Mouse (Mus musculus) olfactory bulb, adult 2 months (tissue): ENCODE measurements around the gene Daam1.

Source experiments
- CTCF ChIP-seq: fragments of 200-500 bp; IDR thresholded peaks from 2 replicates; pipeline ENCODE4 v1.5.1; 2012; ENCODE audit warnings: low read depth, mild to moderate bottlenecking, low read length, moderate library complexity; ENCODE audit not compliant: insufficient read depth
- POLR2A ChIP-seq: fragments of 200-500 bp; IDR thresholded peaks from 2 replicates; pipeline ENCODE4 v1.6.1; 2012; ENCODE audit warnings: mild to moderate bottlenecking, low read depth, low read length, moderate library complexity; ENCODE audit not compliant: insufficient read depth

GRCm38 (mm10) chr12:71968592-71968991 is 137.7 kb downstream of the Daam1 start:
- TF ChIP-seq CTCF (no peak), POLR2A (no peak)
